Mouse (Mus musculus) CH12.LX (cell line): ENCODE results near the gene Mzt1. TPM values are rescaled to one million over a fixed set of nuclear protein-coding genes. Genes with fewer than 3 reads are reported as not detected.

ENCODE experiments used
- polyA plus RNA-seq: library from polyadenylated mRNA; unstranded; fragments of >175 nt; gene quantifications from 2 replicates; pipeline ENCODE4 v1.2.1, GENCODE M21; 2012; ENCODE audit warnings: low read depth; ENCODE audit not compliant: insufficient read length
- total RNA-seq, 2 experiments: library from RNA; depleted of rRNA; stranded (reverse); fragments of 300-350 nt in 1 of 2; fragments of >200 nt in 1 of 2; gene quantifications; 2 replicates each; pipeline ENCODE4 v1.2.3; 2012 to 2014

Mzt1 gene
- total and polyA plus RNA-seq, 3 experiments, result 26.2 to 127 (median 41.0) TPM

Other genes starting within 250 kb of the Mzt1 start
- gene Rpl36a-ps1, start 51.8 kb downstream of the Mzt1 start, total RNA-seq (2012; rRNA removed), result 42.9 and 57.6 TPM in 2 replicates
- 73.7 and 82.6 TPM in 2 replicates for gene Rpl36a-ps1, start 51.8 kb downstream of the Mzt1 start, total RNA-seq (2014; rRNA removed)
- gene Rpl36a-ps1, start 51.8 kb downstream of the Mzt1 start, polyA plus RNA-seq, result 5.7 and 6.2 TPM in 2 replicates
- 27.9 and 31.0 TPM in 2 replicates for gene Bora, start 88 bp upstream of the Mzt1 start, total RNA-seq (2012; rRNA removed)
- gene Bora, start 88 bp upstream of the Mzt1 start, total RNA-seq (2014; rRNA removed), result 44.7 and 51.8 TPM in 2 replicates
- 47.6 and 49.3 TPM in 2 replicates for gene Bora, start 88 bp upstream of the Mzt1 start, polyA plus RNA-seq
- gene Pibf1, start 53.3 kb upstream of the Mzt1 start, total RNA-seq (2012; rRNA removed), result 13.9 and 17.7 TPM in 2 replicates
- 24.7 and 29.2 TPM in 2 replicates for gene Pibf1, start 53.3 kb upstream of the Mzt1 start, total RNA-seq (2014; rRNA removed)
- gene Pibf1, start 53.3 kb upstream of the Mzt1 start, polyA plus RNA-seq, result 11.8 and 12.8 TPM in 2 replicates
- gene Dis3, start 53.6 kb upstream of the Mzt1 start, total RNA-seq (2012; rRNA removed), result 33.9 and 47.4 TPM in 2 replicates
- gene Dis3, start 53.6 kb upstream of the Mzt1 start, total RNA-seq (2014; rRNA removed), result 69.4 and 78.5 TPM in 2 replicates
- gene Dis3, start 53.6 kb upstream of the Mzt1 start, polyA plus RNA-seq, result 92.6 and 98.9 TPM in 2 replicates